Comparison of ENCODE assay signal across 8 mouse cellular contexts in genomic region chr4:120745731-120746551, GRCm38 (mm10). TPM values are rescaled to one million over a fixed set of nuclear protein-coding genes. Genes with fewer than 3 reads are reported as not detected.
DNase-seq lines count a peak whose midpoint lies in the region; ATAC-seq and TF ChIP-seq lines count a peak whose summit lies in the region.

No protein-coding gene starts in this region.

- H3K27me3 ChIP-seq in kidney, embryonic 15.5 days: peaks cover 73% of the 10 kb centered on the region
- H3K27me3 ChIP-seq in forebrain, postnatal 0 days (ENCODE audit: insufficient read depth, low read length): peaks cover 30% of the 10 kb centered on the region
- peaks cover 52% of the 10 kb centered on the region for H3K27me3 ChIP-seq in intestine, postnatal 0 days (replicated peaks; ENCODE audit: control insufficient read depth, insufficient read depth, low read length)
- H3K27me3 ChIP-seq in neural tube, embryonic 15.5 days (replicated peaks): peaks cover 46% of the 10 kb centered on the region

- ATAC-seq in kidney, embryonic 15.5 days (replicated peaks; ENCODE audit: low FRiP score): no peak
- no peak for ATAC-seq in forebrain, postnatal 0 days
- no peak for ATAC-seq in intestine, postnatal 0 days
- no peak for ATAC-seq in neural tube, embryonic 15.5 days (ENCODE audit: low FRiP score)
- no peak for ATAC-seq in erythroid progenitor cell, adult 5-6 weeks (replicated peaks; ENCODE audit: low FRiP score, poor library complexity, severe bottlenecking)

- no peak overlapping the region for H3K9ac ChIP-seq in kidney, embryonic 15.5 days
- no peak overlapping the region for H3K9ac ChIP-seq in forebrain, postnatal 0 days
- H3K9ac ChIP-seq in intestine, postnatal 0 days (ENCODE audit: low read depth, low read length): no peak overlapping the region
- H3K9ac ChIP-seq in neural tube, embryonic 15.5 days (replicated peaks): no peak overlapping the region

- no peak for DNase-seq in kidney, postnatal 25 days
- DNase-seq in forebrain, postnatal 0 days: no peak
- DNase-seq in ovary, postnatal 36 days (ENCODE audit: low spot score): no peak
- no peak for DNase-seq in adrenal gland, adult 2 months

- WGBS in kidney, embryonic 15.5 days: 41% methylated on average over 10 of the region's 10 CpGs
- WGBS in forebrain, postnatal 0 days: 30% methylated on average over 10 of the region's 10 CpGs
- 57% methylated on average over 10 of the region's 10 CpGs for WGBS in intestine, postnatal 0 days
- WGBS in neural tube, embryonic 15.5 days: 22% methylated on average over 10 of the region's 10 CpGs

- no peak overlapping the region for H3K27ac ChIP-seq in kidney, embryonic 15.5 days
- no peak overlapping the region for H3K27ac ChIP-seq in forebrain, postnatal 0 days (ENCODE audit: low read depth, low read length)
- no peak overlapping the region for H3K27ac ChIP-seq in intestine, postnatal 0 days (ENCODE audit: low read depth, low read length)
- H3K27ac ChIP-seq in neural tube, embryonic 15.5 days (replicated peaks): no peak overlapping the region

- peak overlapping the region; percentile 100 for H3K4me2 ChIP-seq in kidney, embryonic 15.5 days
- H3K4me2 ChIP-seq in forebrain, postnatal 0 days (ENCODE audit: low read depth): peak overlapping the region; percentile 100
- H3K4me2 ChIP-seq in intestine, postnatal 0 days (replicated peaks; ENCODE audit: low read depth): peak overlapping the region; percentile 100
- peak overlapping the region; percentile 99 for H3K4me2 ChIP-seq in neural tube, embryonic 15.5 days

- peak overlapping the region; percentile 70 for H3K4me3 ChIP-seq in kidney, embryonic 15.5 days (replicated peaks)
- peak overlapping the region; percentile 65 for H3K4me3 ChIP-seq in forebrain, postnatal 0 days (ENCODE audit: low read depth, low read length)
- peak overlapping the region; percentile 62 for H3K4me3 ChIP-seq in intestine, postnatal 0 days (ENCODE audit: low read depth, low read length)
- H3K4me3 ChIP-seq in neural tube, embryonic 15.5 days (replicated peaks): no peak overlapping the region

- H3K4me1 ChIP-seq in kidney, embryonic 15.5 days: peaks cover 57% of the 10 kb centered on the region
- H3K4me1 ChIP-seq in forebrain, postnatal 0 days (ENCODE audit: insufficient read depth): no peaks in the 10 kb centered on the region
- H3K4me1 ChIP-seq in intestine, postnatal 0 days (replicated peaks; ENCODE audit: control insufficient read depth, insufficient read depth, low read length): no peaks in the 10 kb centered on the region
- H3K4me1 ChIP-seq in neural tube, embryonic 15.5 days: peaks cover 23% of the 10 kb centered on the region

- no peaks in the 10 kb centered on the region for H3K36me3 ChIP-seq in kidney, embryonic 15.5 days
- no peaks in the 10 kb centered on the region for H3K36me3 ChIP-seq in forebrain, postnatal 0 days (ENCODE audit: insufficient read depth)
- H3K36me3 ChIP-seq in intestine, postnatal 0 days (ENCODE audit: control insufficient read depth, insufficient read depth): no peaks in the 10 kb centered on the region
- H3K36me3 ChIP-seq in neural tube, embryonic 15.5 days: no peaks in the 10 kb centered on the region

- H3K9me3 ChIP-seq in kidney, embryonic 15.5 days (replicated peaks): no peaks in the 10 kb centered on the region
- H3K9me3 ChIP-seq in forebrain, postnatal 0 days (ENCODE audit: low read length): no peaks in the 10 kb centered on the region
- no peaks in the 10 kb centered on the region for H3K9me3 ChIP-seq in intestine, postnatal 0 days (ENCODE audit: control insufficient read depth)
- H3K9me3 ChIP-seq in neural tube, embryonic 15.5 days (replicated peaks): no peaks in the 10 kb centered on the region

- no peak for TF ChIP-seq CTCF in forebrain, postnatal 0 days (IDR thresholded peaks at IDR 0.05; ENCODE audit: low read depth)
- TF ChIP-seq CTCF in intestine, postnatal 0 days (IDR thresholded peaks at IDR 0.05; ENCODE audit: low read depth): no peak

RNA-seq across cellular contexts. Expression of gene Kcnq4, which starts 2.5 kb away (rescaled TPM):
- 0.89 and 1.4 TPM in 2 replicates for polyA plus RNA-seq in kidney, embryonic 15.5 days (2015; fragmentation: Nextera tagmentation; extraction: Ambion mirVana)
- total RNA-seq in forebrain, postnatal 0 days (2014; rRNA removed): 10.9 and 11.9 TPM in 2 replicates
- polyA plus RNA-seq in forebrain, postnatal 0 days (2015; fragmentation: Nextera tagmentation; extraction: Ambion mirVana): 7.1 and 7.5 TPM in 2 replicates
- polyA plus RNA-seq in intestine, postnatal 0 days (2015; fragmentation: Nextera tagmentation; extraction: Ambion mirVana): 1.6 and 2.0 TPM in 2 replicates
- polyA plus RNA-seq in neural tube, embryonic 15.5 days (2015; fragmentation: Nextera tagmentation; extraction: Ambion mirVana): 5.8 and 6.7 TPM in 2 replicates
- 3.6 TPM in 1 of 2 replicates, not detected in the other for total RNA-seq in erythroid progenitor cell, adult 5-6 weeks (2015; ENCODE audit: low replicate concordance)
- not detected in 2 replicates for total RNA-seq in erythroid progenitor cell, adult 5-6 weeks (2017; ENCODE audit: low replicate concordance)
- total RNA-seq in adrenal gland, adult 2 months (2021): 1 to 10 TPM; 1.5 to 2.5 TPM
- polyA plus RNA-seq in adrenal gland, adult 2 months (2012; rRNA removed): 4.1 and 5.4 TPM in 2 replicates
